Mouse (Mus musculus) heart, postnatal 0 days (tissue): ENCODE measurements at regions not wholly inside any gene's neighbourhood (a gene's known extent, or its start where the extent isn't known, plus 50 kb on each side); places are given as distances from the start of the nearest gene placed in this dataset.

ENCODE experiments used
- ATAC-seq: fragments of 200-750 bp; cut with Nextera tagmentation; 2 replicates; pipeline ENCODE4 v1.8.0; 2017; ENCODE audit warnings: low read depth, moderate number of reproducible peaks, moderate library complexity; ENCODE audit not compliant: insufficient read depth
- DNase-seq: peaks from one replicate; pipeline ENCODE4 v3.0.0-alpha.2; 2016; ENCODE audit warnings: low spot score
- H3K27ac ChIP-seq: fragments of 300-500 bp; sonication (generic); 2 replicates; pipeline ENCODE4 v1.5.1; 2014; ENCODE audit warnings: low read depth, mild to moderate bottlenecking
- H3K27me3 ChIP-seq: fragments of 300-500 bp; sonication (generic); 2 replicates; pipeline ENCODE4 v1.6.1; 2014; ENCODE audit warnings: low read length, mixed read lengths; ENCODE audit not compliant: control insufficient read depth, insufficient read depth
- H3K36me3 ChIP-seq: fragments of 300-500 bp; sonication (generic); replicated peaks from 2 replicates; pipeline ENCODE4 v1.6.1; 2014; ENCODE audit warnings: low read length, mixed read lengths; ENCODE audit not compliant: control insufficient read depth, insufficient read depth
- H3K4me1 ChIP-seq: fragments of 300-500 bp; sonication (generic); 2 replicates; pipeline ENCODE4 v1.6.1; 2014; ENCODE audit warnings: antibody characterized with exemption; ENCODE audit not compliant: control insufficient read depth, insufficient read depth
- H3K4me2 ChIP-seq: fragments of 300-500 bp; sonication (generic); 2 replicates; pipeline ENCODE4 v1.6.1; 2014; ENCODE audit warnings: low read depth, mild to moderate bottlenecking, low read length, moderate library complexity
- H3K4me3 ChIP-seq: fragments of 300-500 bp; sonication (generic); 2 replicates; pipeline ENCODE4 v1.5.1; 2014; ENCODE audit warnings: low read depth, low read length
- H3K9ac ChIP-seq: fragments of 300-500 bp; sonication (generic); replicated peaks from 2 replicates; pipeline ENCODE4 v1.6.1; 2014; ENCODE audit warnings: low read depth, low read length, mixed read lengths
- H3K9me3 ChIP-seq: fragments of 300-500 bp; sonication (generic); replicated peaks from 2 replicates; pipeline ENCODE4 v1.6.1; 2016; ENCODE audit warnings: low read length; ENCODE audit not compliant: control insufficient read depth
- CTCF ChIP-seq: IDR thresholded peaks from 2 replicates; pipeline ENCODE4 v1.5.1; 2016; ENCODE audit warnings: antibody characterized with exemption, control low read depth, low read depth
- EP300 ChIP-seq: IDR thresholded peaks from 2 replicates; pipeline ENCODE4 v1.6.1; 2016; ENCODE audit warnings: antibody characterized with exemption, low read depth
- WGBS: fragments of 180-500 bp; shearing (Covaris S2); extraction: QIAGEN DNeasy Blood & Tissue Kit; methylation state at CpG from one replicate; pipeline ENCODE4 v1.1.7; 2014; 5-methylcytosine and 5-hydroxymethylcytosine counted together

DNA sequence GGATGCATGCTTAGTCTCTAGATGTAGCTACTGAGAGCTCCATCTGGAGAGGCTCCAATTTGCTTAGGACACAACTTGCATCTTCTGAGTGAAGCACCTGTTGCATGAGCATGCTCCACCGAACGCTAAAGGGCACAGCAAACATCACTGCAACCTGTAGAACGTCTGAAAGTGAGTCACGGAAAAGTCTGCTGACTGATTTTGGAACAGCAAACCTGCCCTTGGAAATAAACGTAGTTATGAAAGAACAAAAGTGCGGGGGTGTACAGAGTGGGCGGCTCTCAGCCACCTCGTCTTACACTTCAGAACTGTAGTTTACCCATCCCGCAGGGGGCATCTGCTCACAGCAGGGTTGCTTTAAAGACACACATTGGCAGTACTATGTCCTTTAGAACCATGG lies 97.0 kb upstream of the Rxylt1 start:
- H3K27ac ChIP-seq: no peak overlapping the region
- H3K9me3 ChIP-seq: no peaks in the 10 kb centered on the region
- no peaks in the 10 kb centered on the region for H3K27me3 ChIP-seq
- DNase-seq (no peak), ATAC-seq (no peak)
- no peak overlapping the region for H3K4me3 ChIP-seq
- H3K4me1 ChIP-seq: no peaks in the 10 kb centered on the region
- WGBS: 75% methylated on average over 9 of the region's 9 CpGs
- no peak overlapping the region for H3K4me2 ChIP-seq
- no peaks in the 10 kb centered on the region for H3K36me3 ChIP-seq
- no peak overlapping the region for H3K9ac ChIP-seq
- TF ChIP-seq EP300 (no peak), CTCF (no peak)

DNA sequence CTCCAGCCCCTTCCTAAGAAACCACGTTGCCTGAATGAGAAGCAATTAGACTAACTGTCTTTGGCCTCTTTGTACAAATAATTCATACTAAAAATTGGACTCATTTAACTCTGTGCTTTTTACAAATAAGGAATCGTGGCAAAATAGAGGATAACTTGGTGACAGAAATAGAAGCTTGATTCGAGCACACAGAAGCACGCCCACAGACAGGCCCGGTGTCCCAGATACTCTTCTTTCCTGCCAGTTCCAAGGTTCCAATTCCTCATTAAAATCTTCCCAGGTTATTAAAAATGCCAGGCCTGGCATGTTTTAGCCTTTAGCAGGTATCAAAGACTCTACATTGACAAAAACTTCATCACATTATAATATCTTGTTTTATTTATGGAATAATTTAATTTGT lies 96.2 kb upstream of the Rxylt1 start:
- Histone ChIP-seq H3K4me3 (no peak overlapping the region), H3K27me3 (no peaks in the 10 kb centered on the region), H3K4me2 (no peak overlapping the region), H3K36me3 (no peaks in the 10 kb centered on the region), H3K27ac (no peak overlapping the region), H3K9me3 (no peaks in the 10 kb centered on the region), H3K4me1 (no peaks in the 10 kb centered on the region), H3K9ac (no peak overlapping the region)
- DNase-seq (no peak), ATAC-seq (no peak)
- no peak for TF ChIP-seq EP300
- TF ChIP-seq CTCF: no peak
- WGBS: 69% methylated on average over 5 of the region's 5 CpGs

DNA sequence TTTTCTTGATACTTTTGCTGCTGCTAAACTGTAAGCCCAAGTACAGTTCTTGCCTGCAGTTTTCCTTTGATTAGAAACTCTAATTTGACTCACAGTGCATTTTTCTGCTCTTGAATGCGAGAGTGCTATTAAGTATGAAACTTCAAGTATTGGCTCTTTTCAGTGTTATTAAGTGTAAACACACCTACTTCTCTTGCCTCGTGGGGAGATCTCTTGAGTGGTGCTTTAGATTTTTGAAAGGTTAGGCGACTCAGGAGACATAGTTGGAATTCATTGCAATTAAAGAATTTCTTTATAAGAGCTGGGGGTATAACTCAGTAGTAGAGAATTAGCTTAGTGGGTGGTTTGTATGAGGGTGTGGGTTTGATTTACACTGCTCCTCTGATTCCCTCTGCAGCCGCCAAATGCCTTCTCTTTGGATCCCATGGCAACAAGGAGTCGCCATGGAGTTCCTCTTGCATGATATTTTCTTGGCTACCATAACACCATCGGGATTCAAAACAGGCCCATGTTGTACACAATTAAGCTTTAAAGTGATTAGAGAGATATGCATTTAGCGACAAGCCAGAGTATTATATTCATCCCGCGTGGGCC lies 88.1 kb upstream of the Rxylt1 start:
- Histone ChIP-seq H3K9me3 (no peaks in the 10 kb centered on the region), H3K4me1 (no peaks in the 10 kb centered on the region), H3K9ac (no peak overlapping the region), H3K27me3 (no peaks in the 10 kb centered on the region), H3K36me3 (no peaks in the 10 kb centered on the region), H3K4me3 (no peak overlapping the region), H3K4me2 (no peak overlapping the region), H3K27ac (no peak overlapping the region)
- TF ChIP-seq CTCF (no peak), EP300 (no peak)
- 79% methylated on average over 9 of the region's 9 CpGs for WGBS
- DNase-seq: no peak
- no peak for ATAC-seq

DNA sequence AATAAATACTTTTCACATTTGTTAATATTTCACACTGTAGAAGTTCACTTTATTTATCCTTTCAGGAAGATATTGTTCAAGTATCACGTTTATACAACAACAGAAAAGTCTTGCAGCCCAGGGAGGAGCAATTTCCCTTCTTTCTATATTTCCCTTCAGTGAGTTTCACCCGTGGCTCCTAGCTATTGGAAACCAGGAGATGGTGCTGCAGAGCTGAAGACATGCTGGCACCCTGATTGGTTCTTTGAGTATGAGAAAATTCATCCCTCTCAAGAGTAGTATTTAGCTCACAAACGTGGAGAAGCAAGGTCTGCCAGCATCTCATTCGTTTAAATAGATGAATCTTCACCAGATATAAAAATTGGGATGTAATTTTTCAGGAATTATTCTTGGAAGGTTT lies 85.9 kb upstream of the Rxylt1 start:
- H3K9me3 ChIP-seq: no peaks in the 10 kb centered on the region
- H3K27me3 ChIP-seq: no peaks in the 10 kb centered on the region
- no peak for ATAC-seq
- no peaks in the 10 kb centered on the region for H3K36me3 ChIP-seq
- H3K4me1 ChIP-seq: no peaks in the 10 kb centered on the region
- peak; percentile 38 for DNase-seq
- no peak overlapping the region for H3K4me2 ChIP-seq
- 22% methylated on average over 4 of the region's 4 CpGs for WGBS
- H3K9ac ChIP-seq: no peak overlapping the region
- H3K4me3 ChIP-seq: no peak overlapping the region
- H3K27ac ChIP-seq: no peak overlapping the region
- TF ChIP-seq EP300 (no peak), CTCF (peak; percentile 53)

DNA sequence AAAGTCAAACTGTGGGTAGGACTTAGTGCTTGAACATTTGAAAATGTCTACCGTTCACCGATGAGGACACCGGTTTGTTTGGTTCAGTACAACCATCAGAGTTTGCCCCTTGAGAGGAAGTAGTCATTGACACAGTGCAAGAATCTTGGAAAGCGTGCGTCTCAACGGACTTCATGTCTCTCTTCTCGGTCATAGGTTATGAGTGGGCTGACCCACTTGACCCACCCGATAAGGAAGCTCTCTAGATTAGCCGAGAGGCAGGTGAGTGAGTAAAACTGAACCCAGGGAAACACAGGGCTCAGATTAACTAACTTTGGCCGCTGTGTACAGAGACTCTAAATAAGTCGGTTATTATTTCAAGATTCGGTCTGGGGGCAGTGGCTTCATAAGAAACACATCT lies 51.9 kb upstream of the Rxylt1 start:
- Histone ChIP-seq H3K4me2 (no peak overlapping the region), H3K4me1 (no peaks in the 10 kb centered on the region), H3K4me3 (no peak overlapping the region), H3K27me3 (no peaks in the 10 kb centered on the region), H3K9ac (no peak overlapping the region), H3K9me3 (no peaks in the 10 kb centered on the region), H3K27ac (no peak overlapping the region), H3K36me3 (no peaks in the 10 kb centered on the region)
- WGBS: 65% methylated on average over 12 of the region's 12 CpGs
- ATAC-seq: no peak
- TF ChIP-seq CTCF: no peak
- TF ChIP-seq EP300: no peak
- DNase-seq: no peak

DNA sequence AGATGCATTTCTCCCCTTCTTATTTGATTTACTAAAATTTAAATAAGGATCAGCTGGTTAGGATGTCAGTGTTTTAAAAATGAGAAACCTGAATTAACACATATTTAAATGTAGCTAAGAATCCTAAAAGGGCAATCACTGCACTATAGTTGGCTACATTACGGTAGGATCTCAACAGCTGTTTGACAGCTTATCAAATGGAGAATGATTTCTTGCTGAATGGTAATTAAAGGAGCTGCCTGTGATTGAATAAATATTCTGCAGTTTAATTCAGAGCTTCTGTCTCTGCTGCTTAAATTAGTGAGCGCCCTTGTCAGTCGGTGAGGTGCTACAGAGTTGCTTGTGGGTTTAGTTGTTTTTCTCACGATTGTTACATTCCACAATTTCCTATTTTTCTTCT lies 51.4 kb upstream of the Rxylt1 start:
- Histone ChIP-seq H3K9ac (no peak overlapping the region), H3K4me1 (no peaks in the 10 kb centered on the region), H3K27ac (no peak overlapping the region), H3K9me3 (no peaks in the 10 kb centered on the region), H3K4me2 (no peak overlapping the region), H3K27me3 (no peaks in the 10 kb centered on the region), H3K4me3 (no peak overlapping the region), H3K36me3 (no peaks in the 10 kb centered on the region)
- ATAC-seq: no peak
- TF ChIP-seq CTCF (no peak), EP300 (no peak)
- 88% methylated on average over 4 of the region's 4 CpGs for WGBS
- DNase-seq: no peak
